Mouse (Mus musculus): Measurements from ENCODE around the gene Olfr561. TPM values are rescaled to one million over a fixed set of nuclear protein-coding genes. Genes with fewer than 3 reads are reported as not detected.
A peak's percentile ranks its signal among the peaks of the same experiment; 100 is the strongest.

The Olfr561 gene
- total RNA-seq (2021), result not detected
- long read RNA-seq, experiment 1, result 0 reads
- long read RNA-seq, experiment 2, result 0 reads

GRCm38 (mm10) chr7:102770921-102771320 is at the start of gene Olfr561:
Olfr561 (plus strand) TSS chr7:102771221.
- DNase-seq, result no peak

GRCm38 (mm10) chr7:102727391-102727790 is 43.6 kb upstream of the Olfr561 start, which contains the start of gene Olfr559:
Olfr559 (minus strand) TSS chr7:102727491.
- no peak for DNase-seq

GRCm38 (mm10) chr7:102733793-102734192 is 37.2 kb upstream of the Olfr561 start:
- no peak for DNase-seq

- peak in 1 of 2 experiments; percentile 4 for DNase-seq
Observed at GRCm38 (mm10) chr7:102737705-102738104, 33.3 kb upstream of the Olfr561 start.

- peak in 1 of 2 experiments; percentile 30 for DNase-seq
Observed at GRCm38 (mm10) chr7:102752086-102752485, 18.9 kb upstream of the Olfr561 start.

- no peak for DNase-seq
Observed at GRCm38 (mm10) chr7:102759266-102759665, 11.8 kb upstream of the Olfr561 start, which contains the start of the genes Olfr560 and Olfr78. Olfr560 (minus strand) TSS chr7:102759366. Olfr78 (minus strand) TSS chr7:102759471.

GRCm38 (mm10) chr7:102803180-102803579 is 32.2 kb downstream of the Olfr561 start, which contains the start of gene Olfr564:
Olfr564 (plus strand) TSS chr7:102803480.
- DNase-seq, result no peak

Other genes with a start within 250 kb of the Olfr561 start
- not detected for gene Olfr547, start 236.5 kb upstream of the Olfr561 start, total RNA-seq (2021)
- not detected for gene Olfr548-ps1, start 230.3 kb upstream of the Olfr561 start, total RNA-seq (2021)
- gene Olfr549, start 221.4 kb upstream of the Olfr561 start, total RNA-seq (2021), result not detected
- gene Trim21, start 205.7 kb upstream of the Olfr561 start, total RNA-seq (2021), result 1 to 10 TPM; 5.3 TPM
- under 1 TPM; 0.05 to 0.18 TPM for gene Olfr550, start 199.8 kb upstream of the Olfr561 start, total RNA-seq (2021)
- not detected for gene Olfr551, start 179.3 kb upstream of the Olfr561 start, total RNA-seq (2021)
- gene Olfr552, start 173.5 kb upstream of the Olfr561 start, total RNA-seq (2021), result under 1 TPM; 0.10 to 0.23 TPM
- gene Olfr553, start 153.0 kb upstream of the Olfr561 start, total RNA-seq (2021), result not detected
- gene Olfr554, start 132.8 kb upstream of the Olfr561 start, total RNA-seq (2021), result not detected
- not detected for gene Olfr555, start 112.4 kb upstream of the Olfr561 start, total RNA-seq (2021)
- not detected for gene Olfr556, start 106.3 kb upstream of the Olfr561 start, total RNA-seq (2021)
- 1 to 10 TPM; 6.7 to 8.5 TPM for gene Trim68, start 83.9 kb upstream of the Olfr561 start, total RNA-seq (2021)
- gene Olfr557, start 75.3 kb upstream of the Olfr561 start, total RNA-seq (2021), result not detected
- 1 to 10 TPM; 2.3 TPM for gene Olfr558, start 69.0 kb upstream of the Olfr561 start, total RNA-seq (2021)
- gene Olfr33, start 52.2 kb upstream of the Olfr561 start, total RNA-seq (2021), result not detected
- gene Olfr559, start 43.7 kb upstream of the Olfr561 start, total RNA-seq (2021), result not detected
- not detected for gene Olfr560, start 11.9 kb upstream of the Olfr561 start, total RNA-seq (2021)
- gene Olfr78, start 11.8 kb upstream of the Olfr561 start, total RNA-seq (2021), result under 1 TPM; 0.49 to 0.60 TPM
- not detected for gene Olfr564, start 32.3 kb downstream of the Olfr561 start, total RNA-seq (2021)
- not detected for gene Olfr566, start 87.5 kb downstream of the Olfr561 start, total RNA-seq (2021)
- not detected for gene Olfr568, start 105.9 kb downstream of the Olfr561 start, total RNA-seq (2021)
- not detected for gene Olfr569, start 119.7 kb downstream of the Olfr561 start, total RNA-seq (2021)
- gene Olfr570, start 123.4 kb downstream of the Olfr561 start, total RNA-seq (2021), result not detected
- not detected for gene Olfr571, start 146.3 kb downstream of the Olfr561 start, total RNA-seq (2021)
- not detected for gene Olfr572, start 153.2 kb downstream of the Olfr561 start, total RNA-seq (2021)
- gene Olfr573-ps1, start 171.4 kb downstream of the Olfr561 start, total RNA-seq (2021), result not detected
- gene Olfr574, start 177.2 kb downstream of the Olfr561 start, total RNA-seq (2021), result not detected
- not detected for gene Olfr575, start 187.6 kb downstream of the Olfr561 start, total RNA-seq (2021)
- gene Olfr576, start 191.4 kb downstream of the Olfr561 start, total RNA-seq (2021), result not detected
- gene Olfr577, start 204.7 kb downstream of the Olfr561 start, total RNA-seq (2021), result not detected
- not detected for gene Olfr578, start 218.1 kb downstream of the Olfr561 start, total RNA-seq (2021)